Mouse (Mus musculus) heart, postnatal 0 days (tissue): ENCODE results near the gene Lyrm7. TPM values are rescaled to one million over a fixed set of nuclear protein-coding genes. Genes with fewer than 3 reads are reported as not detected.
"Not testable (repeated sequence)": the region's sequence is repeated elsewhere in the genome, so short reads cannot be mapped to it uniquely, and the experiment has no call there.

Experiments used
- ATAC-seq: fragments of 200-750 bp; cut with Nextera tagmentation; 2 replicates; pipeline ENCODE4 v1.8.0; 2017; ENCODE audit warnings: low read depth, moderate number of reproducible peaks, moderate library complexity; ENCODE audit not compliant: insufficient read depth
- DNase-seq: peaks from one replicate; pipeline ENCODE4 v3.0.0-alpha.2; 2016; ENCODE audit warnings: low spot score
- H3K27ac ChIP-seq: fragments of 300-500 bp; sonication (generic); 2 replicates; pipeline ENCODE4 v1.5.1; 2014; ENCODE audit warnings: low read depth, mild to moderate bottlenecking
- H3K27me3 ChIP-seq: fragments of 300-500 bp; sonication (generic); 2 replicates; pipeline ENCODE4 v1.6.1; 2014; ENCODE audit warnings: low read length, mixed read lengths; ENCODE audit not compliant: control insufficient read depth, insufficient read depth
- H3K36me3 ChIP-seq: fragments of 300-500 bp; sonication (generic); replicated peaks from 2 replicates; pipeline ENCODE4 v1.6.1; 2014; ENCODE audit warnings: low read length, mixed read lengths; ENCODE audit not compliant: control insufficient read depth, insufficient read depth
- H3K4me1 ChIP-seq: fragments of 300-500 bp; sonication (generic); 2 replicates; pipeline ENCODE4 v1.6.1; 2014; ENCODE audit warnings: antibody characterized with exemption; ENCODE audit not compliant: control insufficient read depth, insufficient read depth
- H3K4me2 ChIP-seq: fragments of 300-500 bp; sonication (generic); 2 replicates; pipeline ENCODE4 v1.6.1; 2014; ENCODE audit warnings: low read depth, mild to moderate bottlenecking, low read length, moderate library complexity
- H3K4me3 ChIP-seq: fragments of 300-500 bp; sonication (generic); 2 replicates; pipeline ENCODE4 v1.5.1; 2014; ENCODE audit warnings: low read depth, low read length
- H3K9ac ChIP-seq: fragments of 300-500 bp; sonication (generic); replicated peaks from 2 replicates; pipeline ENCODE4 v1.6.1; 2014; ENCODE audit warnings: low read depth, low read length, mixed read lengths
- H3K9me3 ChIP-seq: fragments of 300-500 bp; sonication (generic); replicated peaks from 2 replicates; pipeline ENCODE4 v1.6.1; 2016; ENCODE audit warnings: low read length; ENCODE audit not compliant: control insufficient read depth
- CTCF ChIP-seq: IDR thresholded peaks from 2 replicates; pipeline ENCODE4 v1.5.1; 2016; ENCODE audit warnings: antibody characterized with exemption, control low read depth, low read depth
- EP300 ChIP-seq: IDR thresholded peaks from 2 replicates; pipeline ENCODE4 v1.6.1; 2016; ENCODE audit warnings: antibody characterized with exemption, low read depth
- WGBS: fragments of 180-500 bp; shearing (Covaris S2); extraction: QIAGEN DNeasy Blood & Tissue Kit; methylation state at CpG from one replicate; pipeline ENCODE4 v1.1.7; 2014; 5-methylcytosine and 5-hydroxymethylcytosine counted together
- polyA plus RNA-seq: library from polyadenylated mRNA; unstranded; fragments of >200 nt; fragmentation: Nextera tagmentation; extraction: Ambion mirVana; gene quantifications from 2 replicates; pipeline ENCODE4 v1.2.1, GENCODE M21; 2015
- total RNA-seq: library from RNA; depleted of rRNA; stranded (reverse); fragments of >200 nt; gene quantifications from 2 replicates; pipeline ENCODE4 v1.2.3, GENCODE M21; 2014; ENCODE audit warnings: low replicate concordance

Gene Lyrm7
- total and polyA plus RNA-seq, 2 experiments from 2014 or later = 4.5 to 20.2 TPM

DNA sequence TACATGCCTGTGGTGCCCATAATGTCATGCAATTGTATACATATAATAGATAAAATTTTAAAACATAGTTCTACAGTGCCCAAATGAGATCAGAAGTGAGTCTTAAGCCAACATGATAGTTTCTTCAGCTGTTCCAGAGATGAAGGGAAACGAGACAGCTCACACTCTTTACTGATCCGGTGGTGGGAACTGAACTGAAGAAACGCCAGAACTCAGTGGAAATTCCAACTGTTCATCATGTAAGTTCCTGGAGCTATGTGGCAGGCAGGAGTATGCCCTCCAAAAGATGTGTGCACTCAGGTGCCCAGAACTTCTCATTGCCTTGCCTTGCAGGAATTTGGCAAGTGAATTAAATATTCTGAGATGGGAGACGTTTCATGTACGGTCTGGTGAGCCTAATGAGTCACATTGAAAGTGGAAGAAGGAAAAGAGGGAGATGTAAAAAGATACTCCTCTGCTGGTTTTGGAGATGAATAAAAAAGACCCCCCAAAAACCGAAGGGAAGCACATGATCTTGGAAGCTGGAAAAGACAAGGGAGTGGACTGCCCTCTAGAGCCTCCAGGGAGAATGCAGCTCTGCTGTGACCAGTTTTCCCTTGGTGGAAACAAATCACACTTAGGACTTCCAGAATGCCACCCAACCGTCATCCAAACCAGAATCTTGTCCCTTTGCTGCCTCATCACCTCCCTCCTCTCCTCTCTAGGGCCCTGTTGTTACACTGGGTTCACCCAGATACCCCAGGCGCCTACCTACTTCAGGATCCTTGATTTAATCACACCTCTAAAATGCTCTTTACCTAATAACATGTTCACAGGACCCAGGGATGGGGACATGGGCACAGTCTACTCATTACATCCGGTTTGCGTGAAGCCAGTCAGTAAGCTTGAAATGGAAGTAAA, 2.2 kb upstream of the Lyrm7 start:
- Histone ChIP-seq H3K4me2 (no peak overlapping the region), H3K4me1 (0 out of 2 replicates have a peak, but pooled peaks cover 13% of the 10 kb centered on the region), H3K27me3 (no peaks in the 10 kb centered on the region), H3K9ac (no peak overlapping the region), H3K36me3 (no peaks in the 10 kb centered on the region), H3K9me3 (no peaks in the 10 kb centered on the region), H3K4me3 (no peak overlapping the region), H3K27ac (no peak overlapping the region)
- 40% methylated on average over 10 of the region's 10 CpGs for WGBS
- TF ChIP-seq EP300 (no peak), CTCF (peak; percentile 71)
- DNase-seq (peak; percentile 47), ATAC-seq (no peak)

DNA sequence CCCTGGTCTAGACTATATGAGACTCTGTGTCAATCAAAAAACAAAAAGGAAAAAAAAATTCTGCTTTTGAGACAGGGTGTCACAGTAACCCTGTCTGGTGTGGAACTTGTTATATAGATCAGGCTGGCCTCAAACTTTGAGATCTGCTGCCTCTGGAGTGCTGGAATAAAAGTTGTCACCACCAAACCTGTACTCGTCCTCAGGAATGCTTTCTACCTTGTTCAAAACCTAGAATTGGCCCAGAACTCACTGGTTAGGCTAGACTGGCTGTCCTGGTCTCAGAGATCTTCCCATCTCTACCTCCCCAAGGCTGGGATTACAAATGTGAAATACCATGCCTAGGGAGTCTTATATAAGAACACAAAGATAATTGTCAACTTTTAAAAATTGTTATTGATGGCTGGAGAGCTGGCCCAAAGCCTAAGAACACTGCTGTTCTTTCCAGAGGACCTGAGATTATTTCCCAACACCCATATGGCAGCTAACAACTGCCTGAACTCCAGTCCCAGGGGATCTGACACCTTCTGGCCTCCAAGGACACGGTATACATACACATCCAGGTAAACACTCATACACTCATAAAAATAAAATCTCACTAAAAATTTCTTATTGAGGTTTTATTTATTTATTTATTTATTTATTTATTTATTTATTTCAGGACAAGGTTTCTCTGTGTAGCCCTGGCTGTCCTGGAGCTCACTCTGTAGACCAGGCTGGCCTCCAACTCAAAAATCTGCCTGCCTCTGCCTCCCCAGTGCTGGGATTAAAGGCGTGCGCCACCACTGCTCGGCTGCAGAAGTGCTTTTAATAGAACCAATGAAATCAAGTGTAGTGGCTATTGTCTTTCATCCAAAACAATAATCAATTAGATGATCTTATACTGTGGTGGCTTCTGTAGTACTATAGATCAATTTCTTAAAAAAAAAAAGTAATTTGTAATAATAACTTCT, 1.0 kb upstream of the Lyrm7 start:
- Histone ChIP-seq H3K27ac (peak overlapping the region; percentile 80; the same call in 1 of the 2 replicates), H3K9me3 (no peaks in the 10 kb centered on the region), H3K4me1 (0 out of 2 replicates have a peak, but pooled peaks cover 10% of the 10 kb centered on the region), H3K36me3 (no peaks in the 10 kb centered on the region), H3K27me3 (no peaks in the 10 kb centered on the region), H3K4me2 (peak overlapping the region; percentile 73), H3K4me3 (no peak overlapping the region), H3K9ac (no peak overlapping the region)
- ATAC-seq = no peak
- DNase-seq = no peak
- WGBS = 90% methylated on average over 5 of the region's 5 CpGs
- TF ChIP-seq CTCF (no peak), EP300 (no peak)

- Histone ChIP-seq H3K36me3 (no peaks in the 10 kb centered on the region), H3K4me1 (0 out of 2 replicates have a peak, but pooled peaks cover 10% of the 10 kb centered on the region), H3K27ac (peak overlapping the region; percentile 71), H3K9me3 (no peaks in the 10 kb centered on the region), H3K4me3 (peak overlapping the region; percentile 70), H3K27me3 (no peaks in the 10 kb centered on the region), H3K9ac (peak overlapping the region; percentile 67), H3K4me2 (peak overlapping the region; percentile 73)
- DNase-seq = peak; percentile 58
- peak; percentile 60 for TF ChIP-seq CTCF
- no peak for TF ChIP-seq EP300
- 24% methylated on average over 11 of the region's 11 CpGs for WGBS
- ATAC-seq = no peak
Measured at GRCm38 (mm10) chr11:54859322-54860165, 1.2 kb downstream of the Lyrm7 start.

DNA sequence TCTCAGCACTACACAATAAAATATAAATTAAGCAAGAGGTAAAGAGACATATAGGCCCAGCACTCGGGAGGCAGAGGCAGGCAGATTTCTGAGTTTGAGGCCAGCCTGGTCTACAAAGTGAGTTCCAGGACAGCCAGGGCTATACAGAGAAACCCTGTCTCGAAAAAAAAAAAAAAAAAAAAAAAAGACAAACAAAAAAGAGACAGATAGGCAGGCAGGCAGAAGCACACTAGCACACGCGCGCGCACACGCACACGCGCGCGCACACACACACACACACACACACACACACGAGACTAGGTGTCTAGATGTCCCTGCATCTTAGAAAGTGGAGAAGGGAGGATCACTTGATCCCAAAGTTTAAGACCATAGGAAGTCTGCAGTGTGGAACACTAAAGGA, 1.8 kb downstream of the Lyrm7 start:
- not testable (repeated sequence) for H3K27me3 ChIP-seq, DNase-seq, H3K9me3 ChIP-seq, H3K36me3 ChIP-seq, H3K9ac ChIP-seq, H3K4me3 ChIP-seq, H3K4me1 ChIP-seq, H3K27ac ChIP-seq, ATAC-seq, H3K4me2 ChIP-seq
- over 99% methylated on average over 11 of the region's 12 CpGs for WGBS

GRCm38 (mm10) chr11:54851656-54852055, 9.1 kb downstream of the Lyrm7 start:
- DNase-seq = no peak
- no peak overlapping the region for H3K4me3 ChIP-seq
- no peak overlapping the region for H3K9ac ChIP-seq
- ATAC-seq = no peak
- no peaks in the 10 kb centered on the region for H3K27me3 ChIP-seq
- WGBS = 97% methylated on average over 12 of the region's 12 CpGs
- no peaks in the 10 kb centered on the region for H3K9me3 ChIP-seq
- H3K4me2 ChIP-seq = no peak overlapping the region
- no peak for TF ChIP-seq CTCF
- TF ChIP-seq EP300 = no peak
- peaks cover 7% of the 10 kb centered on the region; the same call in 1 of the 2 replicates for H3K4me1 ChIP-seq
- H3K27ac ChIP-seq = no peak overlapping the region
- H3K36me3 ChIP-seq = no peaks in the 10 kb centered on the region
